Mouse (Mus musculus) common myeloid progenitor, adult 5-6 weeks (primary cell): ENCODE measurements around the gene Gabarap. TPM values are rescaled to one million over a fixed set of nuclear protein-coding genes. Genes with fewer than 3 reads are reported as not detected.

Source experiments
- ATAC-seq: replicated peaks from 2 replicates; pipeline ENCODE4 v1.8.0; 2016; ENCODE audit warnings: low read depth, mild to moderate bottlenecking, moderate TSS enrichment, inconsistent platforms; ENCODE audit not compliant: poor library complexity, severe bottlenecking
- total RNA-seq: library from RNA; stranded (forward); fragments of 200-1000, 187-1606 nt; gene quantifications from 2 replicates; pipeline ENCODE4 v1.2.3, GENCODE M21; 2017

The Gabarap gene
- total RNA-seq, 1 experiment from 2014 or later, result 163 TPM

DNA sequence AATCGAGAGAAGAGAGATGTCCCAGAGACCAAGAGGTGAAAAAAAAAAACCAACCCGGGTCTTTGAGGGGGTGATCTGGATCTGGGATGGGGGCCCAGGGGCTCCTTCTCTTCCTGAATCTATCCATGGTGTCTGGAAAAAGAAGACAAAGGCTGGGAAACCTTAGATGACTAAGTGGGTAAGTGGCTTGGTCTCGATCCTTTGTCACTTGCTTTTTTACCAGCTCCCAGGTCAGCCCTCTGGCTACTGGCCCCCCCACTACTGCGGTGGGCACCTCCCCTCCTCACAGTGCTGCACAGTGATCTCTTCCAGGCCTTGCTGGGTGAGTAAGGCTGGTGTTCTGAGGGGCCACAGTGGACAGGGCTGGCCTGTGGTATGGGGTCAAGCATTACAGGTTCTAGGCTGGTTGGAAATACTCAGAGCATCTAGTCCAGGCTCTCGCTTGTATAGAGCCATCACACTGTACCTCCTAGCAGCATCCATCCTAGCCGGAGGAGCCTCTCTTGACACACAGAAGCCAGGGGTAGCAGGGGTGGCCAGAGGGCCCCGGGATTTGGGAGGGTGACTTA, 26.3 kb downstream of the Gabarap start:
- no peak for ATAC-seq

- ATAC-seq, result no peak
These were observed 27.4 kb downstream of the Gabarap start for GRCm38 (mm10) chr11:70018131-70018990.

GRCm38 (mm10) chr11:70019495-70020021, 28.6 kb downstream of the Gabarap start:
- ATAC-seq, result no peak

DNA sequence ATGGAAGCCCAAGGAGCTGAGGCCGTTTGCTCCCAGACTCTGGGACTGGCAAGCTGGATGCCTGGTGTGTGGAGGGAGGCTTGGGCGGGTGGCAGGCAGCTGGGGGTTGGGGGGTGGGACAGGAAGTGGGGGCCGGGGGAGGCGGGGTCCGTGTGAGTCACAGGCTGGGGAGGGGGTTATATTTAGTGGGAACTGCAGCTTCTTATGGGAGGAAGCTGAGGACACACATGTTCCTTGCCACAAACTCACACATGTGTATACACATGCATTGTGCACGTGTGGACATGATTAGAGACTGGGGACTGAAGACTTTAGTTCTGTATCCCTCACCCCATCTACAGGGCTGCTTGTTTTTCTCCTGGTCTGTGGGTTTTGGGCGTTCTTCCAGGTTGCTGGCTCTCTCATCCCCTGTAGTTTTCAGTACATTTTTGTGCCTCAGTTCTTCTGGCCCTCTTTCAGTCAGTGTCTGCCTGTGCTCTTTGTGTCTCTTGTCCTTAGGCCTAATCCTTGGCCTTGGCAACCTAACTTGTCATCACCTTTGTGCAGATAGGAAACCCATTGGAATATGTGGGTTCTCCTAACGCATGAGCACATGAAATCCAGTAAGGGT, 29.2 kb downstream of the Gabarap start:
- ATAC-seq, result no peak

GRCm38 (mm10) chr11:70020731-70021263, 29.9 kb downstream of the Gabarap start:
- peak; percentile 75 for ATAC-seq

DNA sequence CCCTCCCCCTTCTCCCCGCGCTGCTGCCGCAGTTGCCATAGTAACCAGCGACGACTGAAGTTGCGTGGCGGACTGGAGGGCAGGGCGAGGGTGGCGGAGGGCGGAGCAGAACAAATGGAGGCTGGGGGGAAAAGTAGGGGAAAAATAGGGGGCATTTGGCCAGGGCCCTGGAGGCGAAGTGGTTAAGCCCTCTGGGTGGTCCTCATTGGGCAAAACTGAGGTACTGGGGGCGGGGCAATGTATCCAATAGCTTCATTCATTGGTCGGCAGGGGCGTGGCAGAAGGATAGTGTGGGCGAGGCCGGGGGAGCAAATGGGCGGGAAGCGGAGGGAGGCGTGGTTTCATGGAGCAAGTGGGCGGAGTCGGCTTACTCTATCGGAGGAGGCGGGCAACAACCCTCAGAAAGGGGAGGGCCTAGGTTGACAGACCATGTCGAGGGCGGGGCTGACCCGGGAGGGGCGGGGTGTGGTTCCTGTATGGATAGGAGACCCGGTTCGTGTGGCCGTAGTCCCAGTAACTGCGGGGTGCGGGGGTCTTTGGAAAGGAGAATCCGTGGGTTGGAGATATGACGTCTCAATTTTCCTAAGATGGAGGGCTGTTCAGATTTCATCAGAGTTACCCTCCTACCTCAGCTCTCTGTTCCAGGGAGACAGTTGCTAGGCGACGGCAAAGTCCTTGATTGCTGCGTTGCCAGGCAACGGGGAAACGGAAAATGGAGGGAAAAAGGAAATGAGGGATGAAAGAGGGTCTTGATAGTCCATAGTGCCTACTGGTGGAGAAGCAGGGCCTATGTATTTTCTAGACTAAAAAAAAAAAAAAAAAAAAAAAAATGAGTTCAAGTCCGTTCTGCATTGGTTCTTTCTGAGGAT, 30.6 kb downstream of the Gabarap start:
- ATAC-seq, result peak; percentile 79

- ATAC-seq, result no peak
These were observed 32.7 kb downstream of the Gabarap start for GRCm38 (mm10) chr11:70023481-70024150.

DNA sequence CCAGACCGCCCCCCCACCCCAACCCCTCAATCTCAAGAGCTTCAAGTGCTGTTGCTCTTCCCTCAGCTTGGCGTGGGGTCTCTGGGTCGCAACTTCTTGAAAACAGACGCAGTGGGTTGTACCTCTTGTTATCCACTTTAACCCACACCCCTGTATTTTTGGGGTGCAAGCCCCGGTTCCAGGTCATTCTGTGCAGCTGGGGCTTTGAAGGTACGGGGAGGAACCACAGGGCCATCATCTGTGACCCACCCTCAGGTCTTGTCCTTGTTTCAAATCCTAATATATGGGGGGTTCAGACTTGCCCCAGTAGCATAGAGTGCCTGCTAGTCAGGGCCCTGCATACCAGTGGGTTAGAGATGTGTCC, 33.2 kb downstream of the Gabarap start:
- ATAC-seq, result no peak

DNA sequence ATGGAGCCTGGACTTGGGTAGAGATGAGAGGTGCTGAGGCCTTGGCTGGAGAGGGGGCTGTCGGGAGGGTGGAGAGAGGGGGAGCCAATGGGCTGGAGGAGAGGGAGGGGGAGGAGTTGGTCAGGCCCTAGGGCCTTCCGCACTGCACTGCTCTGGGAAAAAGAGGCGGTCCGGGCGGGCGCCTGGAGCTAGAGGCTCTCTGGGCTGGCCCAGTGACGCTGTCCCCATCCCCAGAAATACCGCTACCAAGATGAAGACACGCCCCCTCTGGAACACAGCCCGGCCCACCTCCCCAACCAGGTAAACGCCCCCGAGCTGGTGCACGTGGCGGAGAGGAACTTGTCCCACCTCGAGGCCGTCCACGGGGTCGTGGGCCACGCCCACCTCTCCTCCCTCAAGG, 35.7 kb downstream of the Gabarap start:
- ATAC-seq, result no peak

DNA sequence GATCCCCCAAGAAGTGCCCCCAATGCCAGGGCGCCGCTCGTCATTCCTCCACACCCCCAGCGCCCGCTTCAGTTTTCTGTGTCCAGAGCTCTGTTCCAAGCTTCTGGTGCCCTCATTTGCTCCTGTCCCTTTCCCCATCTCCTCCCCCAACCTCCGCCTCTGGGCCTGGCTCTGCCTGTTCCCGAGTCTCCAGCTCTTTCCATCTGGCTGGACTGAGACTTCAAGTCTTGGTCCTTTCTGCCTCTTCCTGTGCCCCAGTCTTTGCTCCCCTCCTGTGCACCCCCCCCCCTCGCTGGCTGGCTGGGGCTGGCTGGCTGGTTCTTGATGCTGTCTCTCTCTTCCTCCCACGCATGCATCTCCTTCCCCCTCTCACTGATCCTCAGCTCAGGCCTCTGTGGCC, 36.5 kb downstream of the Gabarap start:
- no peak for ATAC-seq

DNA sequence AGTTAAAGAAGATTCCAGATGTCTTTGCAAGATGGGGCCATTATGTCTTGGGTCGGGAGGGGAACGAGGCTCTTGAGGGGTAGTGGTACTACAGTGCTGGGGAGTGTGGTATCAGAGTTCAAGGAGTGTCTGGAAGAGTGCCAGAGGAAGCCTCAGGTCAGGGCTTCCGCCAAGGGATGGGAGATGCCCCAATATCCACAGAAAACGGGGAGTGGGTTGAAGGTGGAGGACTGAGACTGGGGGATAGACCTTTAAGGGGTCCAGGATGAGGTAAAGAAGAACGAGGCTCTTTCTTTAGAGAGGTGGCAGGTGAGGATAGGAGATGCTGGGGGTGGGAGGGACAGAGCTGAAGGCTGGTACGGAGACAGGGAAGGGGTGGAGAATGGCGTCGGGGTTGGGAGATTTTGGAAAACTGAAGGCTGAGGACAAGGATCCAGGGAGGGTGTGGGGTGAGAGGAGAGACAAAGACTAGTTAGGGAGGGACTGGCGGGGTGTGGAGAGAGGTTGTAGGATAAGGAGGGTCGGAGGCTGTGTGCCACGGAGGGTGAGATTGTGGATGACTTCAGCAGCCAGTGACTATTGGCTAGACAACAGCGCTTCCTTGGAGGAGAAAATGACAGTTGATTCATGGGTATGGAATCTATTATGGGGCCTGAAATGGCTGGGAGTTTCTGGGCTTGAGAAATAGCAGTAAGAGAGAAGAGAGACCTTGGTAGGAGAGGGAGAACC, 37.6 kb downstream of the Gabarap start:
- peak; percentile 30 for ATAC-seq

DNA sequence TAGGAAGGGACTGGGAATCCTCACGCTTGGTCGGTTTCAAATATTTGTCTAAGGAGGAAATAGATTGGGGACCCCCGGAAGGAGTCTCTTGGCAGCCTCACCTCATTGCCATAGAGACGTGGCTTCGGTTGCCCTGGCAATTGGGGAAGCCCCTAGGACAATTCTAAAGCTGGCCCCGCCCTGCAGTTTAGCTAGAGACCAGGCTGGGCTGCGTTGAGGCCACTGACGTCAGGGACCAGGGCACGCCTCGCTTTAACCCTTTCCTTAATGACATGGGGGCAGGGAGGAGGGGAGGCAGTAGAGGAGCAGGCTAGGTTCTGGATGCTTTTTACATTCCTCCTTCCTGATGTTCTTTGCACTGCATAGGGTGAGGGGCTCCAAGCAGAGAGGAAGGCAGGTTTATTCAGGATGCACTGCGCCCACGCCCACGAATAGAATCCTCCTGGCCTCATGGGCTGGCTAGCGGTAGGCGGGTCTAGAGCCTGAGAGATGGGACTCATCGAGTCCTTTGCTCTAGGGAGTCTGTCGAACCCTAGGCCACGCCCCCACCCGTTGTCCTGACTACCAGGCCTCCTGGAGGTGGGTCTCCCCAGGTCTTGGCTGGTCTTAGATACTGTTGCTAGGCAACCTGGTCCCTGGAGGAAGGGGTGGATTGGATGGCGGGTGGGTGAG, 38.3 kb downstream of the Gabarap start:
- peak; percentile 76 for ATAC-seq

GRCm38 (mm10) chr11:70029829-70030550, 39.0 kb downstream of the Gabarap start:
- no peak for ATAC-seq

DNA sequence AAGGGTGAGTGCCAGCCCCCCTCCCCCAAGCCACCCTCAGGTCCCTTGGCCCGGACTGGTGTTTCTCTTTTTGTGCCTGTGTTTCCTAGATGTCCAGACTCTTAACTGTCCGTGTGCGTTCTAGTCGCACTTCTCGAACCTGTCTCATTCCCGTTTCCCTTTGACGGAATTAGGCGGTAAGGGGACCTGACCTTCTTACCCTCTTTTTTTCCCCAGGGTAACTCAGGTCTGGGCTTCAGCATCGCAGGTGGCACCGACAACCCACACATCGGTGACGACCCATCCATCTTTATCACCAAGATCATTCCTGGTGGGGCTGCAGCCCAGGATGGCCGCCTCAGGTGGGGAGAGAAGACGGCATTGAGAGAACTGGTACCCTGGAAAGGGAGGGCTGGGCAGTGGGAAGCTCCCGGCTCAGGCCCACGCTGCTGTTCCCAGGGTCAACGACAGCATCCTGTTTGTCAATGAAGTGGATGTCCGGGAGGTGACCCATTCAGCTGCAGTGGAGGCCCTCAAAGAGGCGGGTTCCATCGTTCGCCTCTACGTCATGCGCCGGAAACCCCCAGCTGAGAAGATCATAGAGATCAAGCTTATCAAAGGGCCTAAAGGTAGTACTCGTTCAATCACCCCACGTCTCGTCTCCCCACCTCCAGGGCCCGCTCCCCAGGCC, 39.8 kb downstream of the Gabarap start:
- no peak for ATAC-seq

- no peak for ATAC-seq
These were observed 40.4 kb downstream of the Gabarap start for GRCm38 (mm10) chr11:70031321-70031670.

DNA sequence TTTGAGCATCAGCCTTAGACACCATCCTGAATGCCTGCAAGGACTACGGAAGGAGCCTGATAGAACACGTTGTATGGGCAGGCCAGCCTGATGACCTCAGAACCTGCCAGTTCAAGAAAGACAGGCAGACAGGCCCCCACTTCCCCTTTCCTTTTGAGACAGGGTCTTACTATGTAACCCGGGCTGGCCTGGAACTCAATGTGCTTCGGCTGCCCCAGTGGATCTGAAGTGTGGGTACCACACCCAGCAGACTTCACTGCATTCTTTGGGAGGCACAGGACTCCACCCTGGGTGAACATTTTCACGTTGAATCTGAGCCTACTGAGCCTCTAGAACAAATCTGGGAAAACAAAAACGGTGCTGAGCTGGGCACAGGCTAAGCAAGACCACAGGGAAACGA, 47.2 kb downstream of the Gabarap start:
- no peak for ATAC-seq

DNA sequence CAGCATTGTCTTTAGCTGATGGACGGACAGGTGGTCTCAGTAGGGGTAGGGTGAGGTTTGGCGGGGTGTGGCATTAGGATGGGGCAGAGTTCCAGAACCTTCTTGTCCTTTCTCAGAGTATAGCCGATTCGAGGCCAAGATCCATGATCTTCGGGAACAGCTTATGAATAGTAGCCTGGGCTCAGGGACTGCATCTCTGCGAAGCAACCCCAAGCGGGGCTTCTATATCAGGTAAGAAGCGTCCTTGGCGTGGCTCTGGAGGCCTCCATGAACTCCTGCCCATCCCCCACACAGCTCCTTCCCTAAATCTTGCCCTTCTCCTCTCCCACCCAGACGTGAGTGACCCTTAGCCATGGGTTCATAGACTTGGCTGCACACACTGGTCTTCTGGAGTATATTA, 48.7 kb downstream of the Gabarap start:
- ATAC-seq, result no peak
